Mouse (Mus musculus) MEL (cell line): ENCODE measurements around the gene Pakap. TPM values are rescaled to one million over a fixed set of nuclear protein-coding genes. Genes with fewer than 3 reads are reported as not detected.

Experiments
- DNase-seq: peaks from one replicate; pipeline ENCODE4 v3.0.0; 2011; ENCODE audit warnings: low read depth, low spot score
- H3K27ac ChIP-seq: 2 replicates; pipeline ENCODE4 v1.5.1; 2012; ENCODE audit warnings: low read depth, mild to moderate bottlenecking, control low read depth, low read length, moderate library complexity; ENCODE audit not compliant: control insufficient read depth
- H3K27me3 ChIP-seq, 2 experiments: fragments of 150-350 bp in 1 of 2; sonication (generic) in 1 of 2; 2 replicates each; pipeline ENCODE4 v1.6.1; 2012; ENCODE audit warnings: low read length in 2 of 2, mild to moderate bottlenecking in 2 of 2, improper control_type of control experiment in 1 of 2, moderate library complexity in 1 of 2; ENCODE audit not compliant: insufficient read depth in 2 of 2, control insufficient read depth in 1 of 2
- H3K36me3 ChIP-seq, 2 experiments: 2 replicates each; pipeline ENCODE4 v1.6.1; 2012 to 2014; ENCODE audit warnings: low read length in 2 of 2, improper control_type of control experiment in 1 of 2, inconsistent platforms in 1 of 2, mild to moderate bottlenecking in 1 of 2; ENCODE audit not compliant: insufficient read depth in 2 of 2, control insufficient read depth in 1 of 2
- H3K4me1 ChIP-seq, 2 experiments: fragments of 150-350 bp in 1 of 2; sonication (generic) in 1 of 2; 2 replicates each; pipeline ENCODE4 v1.6.1; 2012; ENCODE audit warnings: low read length in 2 of 2, improper control_type of control experiment in 1 of 2, mild to moderate bottlenecking in 1 of 2; ENCODE audit not compliant: insufficient read depth in 2 of 2, control insufficient read depth in 1 of 2
- H3K4me3 ChIP-seq, 2 experiments: fragments of 150-350 bp in 1 of 2; sonication (generic) in 1 of 2; 2 replicates each; pipeline ENCODE4 v1.5.1; 2012; ENCODE audit warnings: low read depth in 2 of 2, low read length in 2 of 2, mild to moderate bottlenecking in 2 of 2, moderate library complexity in 2 of 2, control low read depth in 1 of 2, improper control_type of control experiment in 1 of 2; ENCODE audit not compliant: control insufficient read depth in 1 of 2, insufficient read depth in 1 of 2
- H3K79me2 ChIP-seq: 2 replicates; pipeline ENCODE4 v1.6.1; 2012; ENCODE audit warnings: mild to moderate bottlenecking, low read length, moderate library complexity; ENCODE audit not compliant: control insufficient read depth, poor library complexity, insufficient read depth
- H3K9ac ChIP-seq: 2 replicates; pipeline ENCODE4 v1.6.1; 2012; ENCODE audit warnings: low read depth, mild to moderate bottlenecking, control low read depth, low read length, moderate library complexity; ENCODE audit not compliant: control insufficient read depth, poor library complexity, severe bottlenecking
- H3K9me3 ChIP-seq: fragments of 150-350 bp; sonication (generic); replicated peaks from 2 replicates; pipeline ENCODE4 v1.6.1; 2012; ENCODE audit warnings: mild to moderate bottlenecking, low read length, improper control_type of control experiment, moderate library complexity; ENCODE audit not compliant: insufficient read depth
- CHD1 ChIP-seq: IDR thresholded peaks from 2 replicates; pipeline ENCODE4 v1.6.1; 2012; ENCODE audit warnings: low read depth, mild to moderate bottlenecking, inconsistent platforms, low read length, improper control_type of control experiment
- EP300 ChIP-seq, 2 experiments: IDR thresholded peaks; 2 replicates each; pipeline ENCODE4 v1.6.1; 2011; ENCODE audit warnings: improper control_type of control experiment in 2 of 2, low read length in 2 of 2, low read depth in 1 of 2, mild to moderate bottlenecking in 1 of 2
- ETS1 ChIP-seq: IDR thresholded peaks from 2 replicates; pipeline ENCODE4 v1.6.1; 2012; ENCODE audit warnings: low read depth, mild to moderate bottlenecking, inconsistent platforms, low read length, improper control_type of control experiment, moderate library complexity
- GABPA ChIP-seq: IDR thresholded peaks from 2 replicates; pipeline ENCODE4 v1.6.1; 2012; ENCODE audit warnings: low read depth, mild to moderate bottlenecking, inconsistent platforms, low read length, improper control_type of control experiment, moderate library complexity
- GATA1 ChIP-seq: IDR thresholded peaks from 2 replicates; pipeline ENCODE4 v1.6.1; 2011; ENCODE audit warnings: low read depth, low read length, improper control_type of control experiment
- JUND ChIP-seq: IDR thresholded peaks from 2 replicates; pipeline ENCODE4 v1.6.1; 2011; ENCODE audit warnings: low read depth, mild to moderate bottlenecking, improper control_type of control experiment, low read length
- KAT2A ChIP-seq: conservative IDR thresholded peaks from 2 replicates; pipeline ENCODE4 v1.6.1; 2012; ENCODE audit warnings: low read depth, low read length, improper control_type of control experiment, inconsistent platforms
- MEF2A ChIP-seq: IDR thresholded peaks from 2 replicates; pipeline ENCODE4 v1.6.1; 2014; ENCODE audit warnings: low read depth, mild to moderate bottlenecking, inconsistent platforms, low read length, improper control_type of control experiment; ENCODE audit not compliant: poor library complexity, insufficient replicate concordance, severe bottlenecking; ENCODE audit errors: extremely low read depth
- MXI1 ChIP-seq: IDR thresholded peaks from 2 replicates; pipeline ENCODE4 v1.6.1; 2011; ENCODE audit warnings: mild to moderate bottlenecking, low read depth, low read length, improper control_type of control experiment
- MYB ChIP-seq: IDR thresholded peaks from 2 replicates; pipeline ENCODE4 v1.6.1; 2011; ENCODE audit warnings: mild to moderate bottlenecking, low read depth, low read length, improper control_type of control experiment
- MYC ChIP-seq: IDR thresholded peaks from 2 replicates; pipeline ENCODE4 v1.6.1; 2011; ENCODE audit warnings: low read depth, mild to moderate bottlenecking, low read length, improper control_type of control experiment, moderate library complexity
- NELFE ChIP-seq: IDR thresholded peaks from 2 replicates; pipeline ENCODE4 v1.6.1; 2011; ENCODE audit warnings: low read depth, low read length, improper control_type of control experiment
- NRF1 ChIP-seq: IDR thresholded peaks from 2 replicates; pipeline ENCODE4 v1.6.1; 2014; ENCODE audit warnings: low read depth, mild to moderate bottlenecking, inconsistent platforms, low read length, improper control_type of control experiment, moderate library complexity; ENCODE audit not compliant: poor library complexity, insufficient read depth, severe bottlenecking
- POLR2A ChIP-seq, 2 experiments: IDR thresholded peaks; 2 replicates each; pipeline ENCODE4 v1.6.1; 2011 to 2012; ENCODE audit warnings: low read length in 2 of 2, mild to moderate bottlenecking in 2 of 2, control low read depth in 1 of 2, improper control_type of control experiment in 1 of 2, low read depth in 1 of 2, moderate library complexity in 1 of 2; ENCODE audit not compliant: control insufficient read depth in 1 of 2, insufficient read depth in 1 of 2, poor library complexity in 1 of 2
- RAD21 ChIP-seq: IDR thresholded peaks from 2 replicates; pipeline ENCODE4 v1.6.1; 2011; ENCODE audit warnings: mild to moderate bottlenecking, low read depth, low read length, improper control_type of control experiment
- SIN3A ChIP-seq: IDR thresholded peaks from 2 replicates; pipeline ENCODE4 v1.6.1; 2012; ENCODE audit warnings: low read length, improper control_type of control experiment, inconsistent platforms
- SMC3 ChIP-seq: IDR thresholded peaks from 2 replicates; pipeline ENCODE4 v1.6.1; 2011; ENCODE audit warnings: low read depth, low read length, improper control_type of control experiment
- TAL1 ChIP-seq: IDR thresholded peaks from 2 replicates; pipeline ENCODE4 v1.6.1; 2012; ENCODE audit warnings: mild to moderate bottlenecking, inconsistent platforms, low read length, moderate library complexity, mixed read lengths
- TBP ChIP-seq: IDR thresholded peaks from 2 replicates; pipeline ENCODE4 v1.8.0; 2011; ENCODE audit warnings: low read depth, low read length, improper control_type of control experiment
- UBTF ChIP-seq: IDR thresholded peaks from 2 replicates; pipeline ENCODE4 v1.6.1; 2012; ENCODE audit warnings: low read depth, mild to moderate bottlenecking, inconsistent platforms, low read length, improper control_type of control experiment, moderate library complexity, borderline replicate concordance; ENCODE audit not compliant: insufficient read depth
- USF1 ChIP-seq: IDR thresholded peaks from 2 replicates; pipeline ENCODE4 v1.6.1; 2014; ENCODE audit warnings: low read depth, mild to moderate bottlenecking, inconsistent platforms, low read length, improper control_type of control experiment, moderate library complexity
- ZMIZ1 ChIP-seq: IDR thresholded peaks from 2 replicates; pipeline ENCODE4 v1.6.1; 2012; ENCODE audit warnings: low read depth, mild to moderate bottlenecking, inconsistent platforms, low read length, improper control_type of control experiment, moderate library complexity
- ZNF384 ChIP-seq: IDR thresholded peaks from 2 replicates; pipeline ENCODE4 v1.6.1; 2012; ENCODE audit warnings: low read depth, mild to moderate bottlenecking, inconsistent platforms, low read length, improper control_type of control experiment
- polyA plus RNA-seq, 2 experiments: library from polyadenylated mRNA; stranded (reverse) in 1 of 2; unstranded in 1 of 2; fragments of >175 nt in 1 of 2; fragments of >200 nt in 1 of 2; gene quantifications; 2 replicates each; pipeline versions ENCODE4 v1.2.1 to v1.2.4; 2012; ENCODE audit warnings: low replicate concordance in 2 of 2, low read depth in 1 of 2; ENCODE audit not compliant: insufficient read length in 2 of 2, insufficient read depth in 1 of 2, missing spikeins in 1 of 2
- total RNA-seq: library from RNA; depleted of rRNA; stranded (reverse); fragments of 300-350 nt; gene quantifications from 2 replicates; pipeline ENCODE4 v1.2.3, GENCODE M21; 2012

The Pakap gene
- total and polyA plus RNA-seq, 3 experiments: not detected

GRCm38 (mm10) chr4:57829131-57829530 is 261.2 kb downstream of the Pakap start:
- no peak for TF ChIP-seq GATA1
- no peak for TF ChIP-seq SMC3
- TF ChIP-seq MYC: no peak
- no peak for TF ChIP-seq TBP
- TF ChIP-seq RAD21: no peak
- TF ChIP-seq JUND: no peak
- TF ChIP-seq KAT2A: no peak
- TF ChIP-seq MYB: no peak
- no peak for TF ChIP-seq ZMIZ1
- no peak for TF ChIP-seq SIN3A
- no peak for TF ChIP-seq EP300 (IDR thresholded peaks at IDR 0.05; ENCODE audit: low read depth in 1 of 2, low read length in 2 of 2)
- TF ChIP-seq ZNF384: no peak
- no peak for TF ChIP-seq GABPA
- no peak for TF ChIP-seq MXI1
- no peak for TF ChIP-seq NRF1
- no peak for TF ChIP-seq NELFE
- no peak for TF ChIP-seq ETS1
- TF ChIP-seq TAL1: no peak

GRCm38 (mm10) chr4:57829740-57830139 is 261.8 kb downstream of the Pakap start:
- Histone ChIP-seq H3K4me3 (no peak overlapping the region), H3K79me2 (no peaks in the 10 kb centered on the region), H3K27ac (no peak overlapping the region), H3K9ac (no peak overlapping the region), H3K4me1 (no peaks in the 10 kb centered on the region; a peak in 1 of 4 replicates), H3K27me3 (no peaks in the 10 kb centered on the region), H3K9me3 (no peaks in the 10 kb centered on the region), H3K36me3 (no peaks in the 10 kb centered on the region)
- DNase-seq: no peak
- TF ChIP-seq CHD1 (no peak), MEF2A (no peak), GATA1 (no peak), UBTF (no peak), POLR2A (IDR thresholded peaks at IDR 0.05; ENCODE audit: control insufficient read depth in 1 of 2, insufficient read depth in 1 of 2, low read depth in 1 of 2, low read length in 2 of 2, poor library complexity in 1 of 2) (no peak), MYB (no peak), USF1 (no peak), MXI1 (no peak)

More at GRCm38 (mm10) chr4:57829131-57829530, 261.2 kb downstream of the Pakap start:
- Histone ChIP-seq H3K4me3 (no peak overlapping the region), H3K36me3 (no peaks in the 10 kb centered on the region), H3K27ac (no peak overlapping the region), H3K9ac (no peak overlapping the region), H3K9me3 (no peaks in the 10 kb centered on the region), H3K27me3 (no peaks in the 10 kb centered on the region), H3K79me2 (no peaks in the 10 kb centered on the region), H3K4me1 (no peaks in the 10 kb centered on the region; a peak in 1 of 4 replicates)
- DNase-seq: no peak
